Mouse (Mus musculus) macrophage (primary cell): ENCODE results near the gene Pde10a. TPM values are rescaled to one million over a fixed set of nuclear protein-coding genes. Genes with fewer than 3 reads are reported as not detected.

Experiments
- H3K27ac ChIP-seq: fragments of 350-480 bp; formaldehyde crosslinking; 2 replicates; pipeline ENCODE4 v1.9.0; 2021
- H3K36me3 ChIP-seq: fragments of 350-480 bp; formaldehyde crosslinking; 2 replicates; pipeline ENCODE4 v1.9.0; 2021; ENCODE audit errors: inconsistent target
- H3K4me3 ChIP-seq: fragments of 350-480 bp; formaldehyde crosslinking; 2 replicates; pipeline ENCODE4 v1.9.0; 2021; ENCODE audit errors: inconsistent target
- H3K79me2 ChIP-seq: fragments of 350-480 bp; formaldehyde crosslinking; 2 replicates; pipeline ENCODE4 v1.9.0; 2021; ENCODE audit errors: inconsistent target
- WGBS: methylation state at CpG from one replicate; pipeline ENCODE4 v1.1.7; 2026; ENCODE audit warnings: inconsistent platforms; ENCODE audit not compliant: missing documents; 5-methylcytosine and 5-hydroxymethylcytosine counted together
- polyA plus RNA-seq: library from polyadenylated mRNA; stranded (reverse); fragments of 250-400 nt; gene quantifications from 3 replicates; pipeline ENCODE4 v1.2.4, GENCODE M21; 2018; ENCODE audit warnings: inconsistent platforms

The Pde10a gene
- polyA plus RNA-seq, 1 experiment from 2014 or later, result 0.27 TPM

DNA sequence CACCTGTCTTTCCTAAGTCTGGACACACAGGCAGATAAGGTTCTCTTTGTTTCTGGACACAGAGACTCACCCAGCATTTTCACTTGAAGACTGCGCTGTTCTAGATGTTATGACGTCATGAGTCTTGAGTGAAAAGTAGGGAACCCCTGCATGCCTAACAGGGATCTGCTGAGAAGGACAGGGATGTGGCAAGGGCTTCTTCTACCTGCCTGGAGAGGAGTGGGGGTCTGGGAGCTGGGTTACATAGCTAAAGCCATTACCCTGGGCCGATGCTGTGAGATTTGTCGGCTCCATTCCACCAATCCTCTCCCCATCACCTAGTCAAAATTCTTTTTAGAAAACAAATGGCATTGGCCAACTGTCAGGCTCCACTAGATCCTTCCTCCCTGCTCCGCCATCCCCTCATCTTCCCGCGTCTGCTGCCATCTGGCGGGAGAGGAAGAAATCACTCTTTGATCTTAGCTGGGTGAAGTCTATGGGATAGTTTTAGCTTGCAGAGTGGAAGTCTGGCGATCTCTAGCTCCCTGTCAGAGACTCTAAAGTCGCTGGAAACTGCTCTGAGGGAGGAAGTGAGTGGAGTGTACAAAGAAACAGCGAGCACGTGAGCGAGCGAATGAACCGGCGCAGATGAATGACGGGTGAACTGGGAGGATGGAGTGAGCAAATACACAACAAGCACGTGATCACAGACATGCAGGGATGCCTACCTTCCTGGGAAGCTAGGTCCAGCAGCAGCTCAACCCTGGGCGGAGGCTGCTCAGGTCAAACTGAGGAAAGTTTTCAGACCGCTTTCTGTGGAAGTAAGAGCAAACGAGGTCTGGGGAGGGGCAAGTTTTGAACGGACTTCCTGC, 67.5 kb downstream of the Pde10a start:
- Histone ChIP-seq H3K36me3 (no peaks in the 10 kb centered on the region), H3K79me2 (no peaks in the 10 kb centered on the region), H3K4me3 (no peak overlapping the region), H3K27ac (no peak overlapping the region)
- 9% methylated on average over 22 of the region's 22 CpGs for WGBS

DNA sequence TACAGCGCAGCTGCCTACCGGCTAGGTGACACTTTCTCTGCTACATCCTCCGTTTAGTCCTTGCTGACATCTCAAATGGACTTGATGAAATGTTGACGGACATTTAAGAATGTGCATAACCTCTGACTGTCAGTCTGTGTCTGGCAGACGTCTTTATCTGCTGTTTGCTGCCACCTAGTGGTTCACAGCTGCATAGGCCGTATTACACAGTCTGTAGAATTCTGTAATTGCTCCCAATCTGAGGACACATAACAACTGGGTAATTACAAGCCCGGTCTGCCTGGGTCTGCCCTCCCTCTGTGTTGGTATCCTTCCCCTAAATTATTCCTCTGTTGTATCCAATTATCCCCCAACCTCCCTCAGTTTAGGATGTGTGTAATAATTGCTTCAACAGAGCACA, 72.6 kb downstream of the Pde10a start:
- Histone ChIP-seq H3K36me3 (no peaks in the 10 kb centered on the region), H3K4me3 (no peak overlapping the region), H3K79me2 (no peaks in the 10 kb centered on the region), H3K27ac (no peak overlapping the region)
- WGBS, result 12% methylated on average over 7 of the region's 7 CpGs

DNA sequence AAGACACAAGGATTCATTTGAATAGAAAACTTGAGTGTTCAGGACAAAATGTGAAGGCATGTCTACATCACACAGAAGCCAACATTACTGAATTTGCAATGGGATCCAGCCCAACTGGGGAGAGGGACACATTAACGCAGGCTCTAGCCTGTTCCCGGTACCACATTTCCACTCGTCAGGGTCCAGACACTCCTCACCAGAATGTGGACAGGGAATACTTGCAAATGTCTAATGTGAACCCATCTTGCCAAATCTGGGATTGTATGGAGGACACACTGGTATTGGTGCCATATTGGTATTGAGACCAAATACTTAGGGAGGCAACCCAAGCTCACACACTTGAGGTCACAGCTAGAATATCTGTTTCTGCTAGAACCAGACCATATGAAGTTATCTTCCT, 77.8 kb downstream of the Pde10a start:
- Histone ChIP-seq H3K36me3 (no peaks in the 10 kb centered on the region), H3K4me3 (no peak overlapping the region), H3K79me2 (no peaks in the 10 kb centered on the region), H3K27ac (no peak overlapping the region)
- 98% methylated on average over 3 of the region's 3 CpGs for WGBS

- Histone ChIP-seq H3K4me3 (no peak overlapping the region), H3K36me3 (no peaks in the 10 kb centered on the region), H3K79me2 (no peaks in the 10 kb centered on the region), H3K27ac (no peak overlapping the region)
- WGBS, result 96% methylated on average over 5 of the region's 5 CpGs
These were observed 80.7 kb downstream of the Pde10a start for GRCm38 (mm10) chr17:8605921-8606320.

GRCm38 (mm10) chr17:8606695-8607094, 81.5 kb downstream of the Pde10a start:
- Histone ChIP-seq H3K4me3 (no peak overlapping the region), H3K79me2 (no peaks in the 10 kb centered on the region), H3K36me3 (no peaks in the 10 kb centered on the region), H3K27ac (no peak overlapping the region)
- 30% methylated on average over 3 of the region's 3 CpGs for WGBS

DNA sequence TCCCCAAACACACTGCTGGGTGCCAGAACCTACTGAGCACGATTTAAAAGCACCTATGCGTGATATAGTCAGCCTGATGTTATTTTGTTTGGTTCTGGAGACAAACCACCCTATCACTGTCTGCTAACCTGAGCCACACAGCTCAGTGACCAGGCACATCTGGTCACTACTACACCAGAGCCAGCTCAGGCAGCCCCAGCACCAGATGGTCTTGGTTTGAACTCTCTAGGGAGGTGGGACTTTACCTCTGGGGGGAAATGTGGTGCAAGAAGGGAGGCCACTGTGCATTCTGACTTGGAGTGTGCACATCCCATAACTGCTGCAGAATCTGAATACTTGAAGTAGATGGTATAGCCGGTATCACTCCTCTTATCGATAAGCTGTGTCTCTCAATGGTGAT, 86.7 kb downstream of the Pde10a start:
- Histone ChIP-seq H3K4me3 (no peak overlapping the region), H3K27ac (no peak overlapping the region), H3K79me2 (no peaks in the 10 kb centered on the region), H3K36me3 (no peaks in the 10 kb centered on the region)
- WGBS, result 83% methylated on average over 4 of the region's 4 CpGs

DNA sequence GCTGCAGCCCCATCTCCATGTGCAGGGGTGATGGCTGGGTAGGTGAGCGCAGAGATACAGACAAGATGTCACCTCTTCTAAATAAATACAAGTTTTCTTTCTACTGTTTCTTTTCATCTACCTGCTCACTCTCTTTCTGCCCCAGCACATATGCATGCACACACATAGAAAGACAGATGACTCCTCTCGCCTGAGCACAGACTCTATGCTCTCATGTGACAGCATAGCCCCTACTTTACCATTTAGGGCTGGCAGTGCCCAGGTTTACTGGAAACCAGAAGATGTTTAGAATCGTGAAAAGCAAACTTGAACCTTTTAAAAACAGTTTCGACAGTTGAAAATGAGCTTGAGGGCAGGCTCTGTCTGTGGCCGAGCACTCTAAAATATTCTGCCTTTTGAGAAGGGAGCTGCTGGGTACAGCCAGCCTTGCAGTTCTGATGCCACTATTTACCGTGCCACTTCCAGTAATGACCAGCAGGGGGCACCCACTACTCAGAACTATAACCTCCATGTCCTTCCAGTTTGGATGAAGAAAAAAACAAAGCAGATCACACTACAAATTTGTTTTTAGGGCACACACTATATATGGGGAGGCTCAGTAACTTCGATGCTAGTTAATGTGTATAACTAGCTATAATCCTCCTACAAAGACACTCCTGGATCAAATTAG, 88.8 kb downstream of the Pde10a start:
- Histone ChIP-seq H3K27ac (no peak overlapping the region), H3K4me3 (no peak overlapping the region), H3K79me2 (no peaks in the 10 kb centered on the region), H3K36me3 (no peaks in the 10 kb centered on the region)
- WGBS, result 38% methylated on average over 7 of the region's 7 CpGs

GRCm38 (mm10) chr17:8620346-8620745, 95.2 kb downstream of the Pde10a start:
- 61% methylated on average over 5 of the region's 5 CpGs for WGBS
- Histone ChIP-seq H3K79me2 (no peaks in the 10 kb centered on the region), H3K27ac (no peak overlapping the region), H3K36me3 (no peaks in the 10 kb centered on the region), H3K4me3 (no peak overlapping the region)

GRCm38 (mm10) chr17:8621105-8621504, 95.9 kb downstream of the Pde10a start:
- Histone ChIP-seq H3K4me3 (no peak overlapping the region), H3K27ac (no peak overlapping the region), H3K79me2 (no peaks in the 10 kb centered on the region), H3K36me3 (no peaks in the 10 kb centered on the region)
- 21% methylated on average over 2 of the region's 2 CpGs for WGBS

GRCm38 (mm10) chr17:8621906-8622305, 96.7 kb downstream of the Pde10a start:
- Histone ChIP-seq H3K27ac (no peak overlapping the region), H3K4me3 (no peak overlapping the region), H3K36me3 (no peaks in the 10 kb centered on the region), H3K79me2 (no peaks in the 10 kb centered on the region)
- WGBS, result 85% methylated on average over 6 of the region's 6 CpGs

DNA sequence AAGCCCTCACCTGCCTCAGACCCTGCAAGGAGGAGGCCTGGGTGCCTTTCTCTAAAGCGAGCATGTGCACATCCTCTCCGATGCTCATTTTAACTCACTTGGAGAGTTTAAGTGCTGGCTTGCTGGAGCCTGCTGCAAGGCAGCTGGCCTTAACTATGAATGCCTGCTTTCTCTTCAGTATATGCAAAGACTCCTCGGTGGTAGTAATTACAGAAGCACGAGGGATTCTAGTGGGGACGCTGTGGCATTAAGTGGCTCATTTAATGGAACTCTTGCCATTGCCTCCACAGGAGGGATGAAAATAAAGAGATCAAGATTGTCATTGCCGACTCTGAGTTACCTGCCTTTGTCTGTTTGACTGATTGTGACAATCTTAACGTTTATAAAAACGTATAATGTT, 101.2 kb downstream of the Pde10a start:
- 87% methylated on average over 8 of the region's 8 CpGs for WGBS
- Histone ChIP-seq H3K4me3 (no peak overlapping the region), H3K27ac (no peak overlapping the region), H3K36me3 (no peaks in the 10 kb centered on the region), H3K79me2 (no peaks in the 10 kb centered on the region)

DNA sequence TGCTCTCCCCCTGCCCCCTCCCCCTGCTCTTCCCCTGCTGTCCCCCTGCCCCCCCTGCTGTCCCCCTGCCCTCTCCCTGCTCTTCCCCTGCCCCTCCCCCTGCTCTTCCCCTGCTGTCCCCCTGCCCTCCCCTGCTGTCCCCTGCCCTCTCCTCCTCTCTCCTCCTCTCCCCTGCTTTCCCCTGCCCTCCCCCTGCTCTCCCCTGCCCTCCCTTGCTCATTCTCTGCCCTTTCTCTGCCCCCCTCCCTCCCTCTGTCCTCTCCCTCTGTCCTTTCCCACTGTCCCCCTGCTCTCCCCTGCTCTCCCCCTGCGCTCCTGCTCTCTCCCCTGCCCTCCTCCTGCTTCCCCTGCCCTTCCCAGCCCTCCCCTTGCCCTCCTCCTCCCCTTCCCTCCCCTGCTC, 106.5 kb downstream of the Pde10a start:
- H3K27ac ChIP-seq, result no peak overlapping the region
- H3K36me3 ChIP-seq, result no peaks in the 10 kb centered on the region
- WGBS, result 60% methylated on average over 1 of the region's 1 CpGs
- H3K4me3 ChIP-seq, result no peak overlapping the region
- no peaks in the 10 kb centered on the region for H3K79me2 ChIP-seq

DNA sequence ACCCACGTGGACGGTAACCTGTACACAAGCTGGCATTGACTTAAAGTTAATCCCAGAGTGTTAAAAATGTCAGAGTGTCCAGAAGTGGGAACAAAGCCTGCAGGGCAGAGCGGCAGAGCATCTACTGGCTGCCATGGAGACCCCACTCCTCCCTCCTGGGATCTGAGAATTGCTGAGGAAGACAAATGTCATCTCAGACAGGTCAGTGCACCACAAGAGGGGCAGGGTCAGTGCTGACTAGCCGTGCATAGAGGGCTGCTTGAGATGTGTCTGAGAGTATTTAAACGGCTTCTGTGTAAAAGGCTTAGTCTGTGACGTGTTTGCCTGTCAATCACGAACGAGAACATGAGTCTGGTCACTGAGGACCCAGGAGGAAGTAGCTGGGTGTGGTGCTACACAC, 108.4 kb downstream of the Pde10a start:
- Histone ChIP-seq H3K79me2 (no peaks in the 10 kb centered on the region), H3K4me3 (no peak overlapping the region), H3K27ac (no peak overlapping the region), H3K36me3 (no peaks in the 10 kb centered on the region)
- WGBS, result 59% methylated on average over 8 of the region's 8 CpGs

DNA sequence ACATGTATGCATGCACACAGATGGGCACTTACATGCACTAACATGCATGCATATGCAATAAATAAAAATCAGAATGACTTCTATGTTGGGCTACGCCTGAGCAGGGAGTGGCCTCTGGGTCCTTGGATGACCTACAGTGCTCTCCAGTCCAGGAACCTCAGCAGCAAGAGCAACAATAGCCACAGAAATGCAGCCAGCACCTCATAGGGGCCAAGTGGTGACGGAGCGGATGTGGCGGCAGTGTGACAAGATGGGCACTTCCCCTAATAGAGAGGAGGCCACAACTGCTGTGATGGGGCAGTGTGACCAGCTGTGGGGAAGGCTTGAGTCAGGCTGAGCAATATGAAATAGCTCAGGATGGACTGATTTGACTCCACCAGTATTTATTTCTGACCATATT, 109.3 kb downstream of the Pde10a start:
- Histone ChIP-seq H3K79me2 (no peaks in the 10 kb centered on the region), H3K36me3 (no peaks in the 10 kb centered on the region), H3K4me3 (no peak overlapping the region), H3K27ac (no peak overlapping the region)
- WGBS, result 82% methylated on average over 4 of the region's 4 CpGs

DNA sequence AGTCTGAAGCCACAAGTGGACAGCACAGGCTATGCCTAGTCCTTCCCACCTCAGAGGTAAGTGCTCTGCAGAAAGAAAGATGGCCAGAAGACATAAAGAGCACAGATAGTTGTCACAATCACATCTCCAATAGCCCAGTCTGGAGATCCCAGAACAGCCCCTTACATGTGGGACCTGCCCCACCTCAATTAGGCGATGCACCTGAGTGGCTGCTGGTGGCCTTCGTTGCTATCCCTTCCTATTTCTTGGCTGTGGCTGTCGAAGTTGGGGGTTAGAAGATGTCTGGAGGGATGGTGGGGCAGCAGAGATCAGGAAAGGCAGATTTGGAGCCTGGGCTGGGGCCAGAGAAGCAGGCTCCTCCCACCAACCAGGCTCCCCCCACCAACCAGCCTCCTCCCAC, 111.1 kb downstream of the Pde10a start:
- no peak overlapping the region for H3K4me3 ChIP-seq
- WGBS, result 81% methylated on average over 3 of the region's 3 CpGs
- H3K79me2 ChIP-seq, result no peaks in the 10 kb centered on the region
- H3K27ac ChIP-seq, result no peak overlapping the region
- no peaks in the 10 kb centered on the region for H3K36me3 ChIP-seq
